Mouse (Mus musculus) forelimb bud, embryonic 11.5 days (tissue): ENCODE data around the gene Mapk8ip2.
"Not testable (repeated sequence)": the region's sequence is repeated elsewhere in the genome, so short reads cannot be mapped to it uniquely, and the experiment has no call there.

Experiments
- DNase-seq: peaks from one replicate; pipeline ENCODE4 v3.0.0-alpha.2; 2012; ENCODE audit warnings: low read depth, low spot score

The Mapk8ip2 gene

DNA sequence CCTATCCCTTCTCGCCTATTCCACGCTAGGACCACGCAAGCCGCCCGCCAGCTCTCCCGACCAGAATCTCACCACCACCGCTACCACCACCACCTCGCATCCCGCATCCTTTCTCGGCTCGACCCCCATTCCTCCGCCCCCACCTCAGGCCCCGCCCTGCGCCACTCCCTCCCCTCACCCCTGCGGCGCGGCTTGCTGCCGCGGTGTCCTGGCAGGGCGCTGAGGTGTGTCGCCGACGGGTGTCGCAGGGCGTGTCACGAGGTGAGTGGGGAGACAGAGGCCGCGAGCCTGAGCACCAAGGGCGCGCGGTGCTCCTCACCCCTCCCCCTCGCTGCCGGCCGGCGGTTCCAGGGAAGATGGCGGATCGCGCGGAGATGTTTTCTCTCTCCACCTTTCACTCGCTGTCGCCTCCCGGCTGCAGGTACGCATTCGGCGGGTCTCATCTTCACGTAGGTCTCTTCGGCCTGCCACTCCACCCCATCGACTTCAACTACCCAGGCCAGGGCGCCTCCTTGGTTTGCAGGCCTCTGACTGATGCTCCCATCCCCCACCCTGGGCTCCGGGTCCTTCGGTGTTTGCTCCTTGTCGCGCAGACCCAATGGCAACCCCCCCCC, at the start of gene Mapk8ip2:
Mapk8ip2 (plus strand) TSS at position 49 of the 614 bp plus-strand sequence.
- no peak for DNase-seq

DNA sequence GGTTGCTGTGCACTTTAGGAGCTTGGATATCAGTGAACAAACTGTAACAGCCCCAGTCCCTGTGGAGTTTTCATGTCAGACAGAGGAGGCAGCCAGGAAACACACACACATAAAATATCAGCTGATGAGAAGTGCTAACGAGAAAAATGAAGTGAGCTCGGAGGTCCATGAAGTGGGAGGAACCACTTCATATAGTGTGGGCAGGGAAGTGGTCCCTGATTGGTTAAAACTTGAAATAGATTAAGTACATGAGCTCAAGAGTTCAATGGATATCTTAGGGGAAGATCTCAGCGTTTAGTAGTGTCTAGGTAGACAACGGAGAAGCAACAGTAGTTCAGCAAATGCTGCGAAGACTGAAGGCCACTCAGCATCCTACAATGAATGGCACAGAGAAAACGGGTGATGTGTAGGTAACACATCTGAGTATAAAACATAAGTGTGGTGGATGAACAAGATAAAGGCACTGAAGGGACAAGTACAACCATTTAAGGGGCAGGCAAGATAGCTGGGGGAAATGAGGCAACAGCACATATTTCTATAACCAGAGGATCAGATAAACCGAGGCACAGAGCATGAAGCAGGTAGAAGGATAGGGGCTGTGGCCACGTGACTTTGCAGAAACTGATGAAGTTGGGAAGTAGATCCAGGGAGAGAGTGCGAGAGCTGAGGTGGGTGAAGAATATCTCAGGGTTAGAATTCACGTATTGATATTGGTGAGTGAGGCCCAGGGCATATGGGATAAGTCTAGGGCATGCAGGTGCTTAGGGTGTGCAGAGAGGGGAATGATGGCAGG, 48.7 kb upstream of the Mapk8ip2 start:
- DNase-seq, result no peak

- no peak for DNase-seq
Observed at GRCm38 (mm10) chr15:89406691-89407090, 47.0 kb upstream of the Mapk8ip2 start.

- DNase-seq, result no peak
Observed at GRCm38 (mm10) chr15:89410118-89410517, 43.6 kb upstream of the Mapk8ip2 start, which contains the start of gene Syce3. Gene Syce3 (minus strand): TSS chr15:89410503.

GRCm38 (mm10) chr15:89415282-89415681, 38.4 kb upstream of the Mapk8ip2 start:
- DNase-seq, result no peak

- DNase-seq, result no peak
Observed at GRCm38 (mm10) chr15:89421938-89422337, 31.8 kb upstream of the Mapk8ip2 start.

- no peak for DNase-seq
Observed at GRCm38 (mm10) chr15:89424621-89425020, 29.1 kb upstream of the Mapk8ip2 start.

- DNase-seq, result no peak
Observed at GRCm38 (mm10) chr15:89425711-89426121, 28.0 kb upstream of the Mapk8ip2 start, which contains the start of gene Cpt1b. Gene Cpt1b (minus strand): TSS chr15:89425863.

DNA sequence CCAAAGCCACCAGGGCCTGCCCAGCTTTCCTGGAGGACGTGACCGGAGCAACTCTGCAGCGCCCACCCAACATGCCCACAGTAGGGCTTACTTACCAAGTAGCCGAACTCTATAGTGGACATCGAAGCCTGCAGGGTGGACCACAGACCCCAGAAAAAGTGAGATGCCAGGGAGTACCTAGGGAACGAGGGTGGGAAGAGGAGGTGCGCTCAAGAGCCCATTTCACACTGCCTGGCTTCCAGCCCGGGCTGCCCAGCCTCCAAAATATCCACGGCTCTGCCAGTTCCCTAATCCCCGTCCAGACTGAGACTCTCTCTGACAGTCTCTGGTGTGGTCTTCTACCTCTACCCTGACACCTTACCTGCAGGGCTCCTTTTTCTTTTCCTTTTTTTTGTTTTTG, 27.0 kb upstream of the Mapk8ip2 start:
- DNase-seq, result no peak

GRCm38 (mm10) chr15:89428136-89428790, 25.4 kb upstream of the Mapk8ip2 start:
- no peak for DNase-seq

DNA sequence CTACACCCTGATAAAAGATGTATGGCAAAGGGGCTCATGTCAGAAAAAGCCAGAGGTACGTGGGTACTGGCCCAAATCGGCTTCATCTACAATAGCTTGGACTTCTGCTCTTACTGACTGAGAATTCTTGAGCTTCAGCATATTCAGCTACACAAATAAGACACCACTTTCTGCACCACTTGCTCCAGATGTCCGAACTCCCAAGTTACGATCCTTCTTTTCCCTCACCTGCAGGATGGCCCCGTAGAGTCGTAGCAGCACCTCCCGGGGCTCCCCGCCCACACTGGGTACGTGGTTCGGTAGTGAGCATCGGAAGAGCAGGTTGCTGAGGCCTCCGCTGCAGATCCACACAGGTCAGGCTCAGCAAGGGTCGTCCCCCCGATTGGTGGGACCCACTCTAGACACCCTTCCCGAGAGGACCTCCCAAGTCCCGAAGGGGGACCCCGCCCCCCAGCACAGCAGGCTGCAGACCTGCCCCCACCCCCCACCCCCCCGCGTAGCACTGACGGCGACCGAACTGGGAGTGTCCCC, 24.8 kb upstream of the Mapk8ip2 start:
- DNase-seq, result no peak

GRCm38 (mm10) chr15:89429352-89430221, 24.1 kb upstream of the Mapk8ip2 start, which contains the start of the genes C730034F03Rik, Gm44502 and Chkb:
Gene C730034F03Rik (plus strand): TSS chr15:89429589.
Gene Gm44502 (minus strand): TSS chr15:89429696.
Gene Chkb (minus strand): TSS chr15:89429908.
- peak; percentile 87 for DNase-seq

- no peak for DNase-seq
Observed at GRCm38 (mm10) chr15:89430341-89430740, 23.4 kb upstream of the Mapk8ip2 start.

GRCm38 (mm10) chr15:89430771-89431170, 22.9 kb upstream of the Mapk8ip2 start:
- DNase-seq, result not testable (repeated sequence)

- no peak for DNase-seq
Observed at GRCm38 (mm10) chr15:89431271-89431670, 22.4 kb upstream of the Mapk8ip2 start.

DNA sequence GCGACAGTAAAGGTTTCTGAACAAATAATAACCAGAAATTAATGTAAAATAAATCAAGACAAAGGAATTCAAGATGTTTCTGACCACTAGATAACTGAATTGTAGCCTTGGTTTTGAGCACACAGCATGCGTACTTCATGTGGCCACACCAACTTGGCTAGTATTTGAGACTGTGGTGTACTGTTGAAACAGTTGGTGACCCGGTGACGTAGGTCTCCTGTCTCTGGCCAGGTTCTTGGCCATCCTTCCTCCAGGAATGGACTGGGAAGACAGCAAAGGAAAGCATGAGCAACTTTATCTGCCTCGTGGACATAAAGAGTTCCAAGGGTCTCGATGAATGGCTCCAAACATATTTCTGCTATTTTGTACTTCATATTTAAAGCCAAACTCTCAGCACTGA, 21.9 kb upstream of the Mapk8ip2 start:
- no peak for DNase-seq

GRCm38 (mm10) chr15:89432946-89433345, 20.8 kb upstream of the Mapk8ip2 start:
- no peak for DNase-seq

GRCm38 (mm10) chr15:89434136-89434535, 19.6 kb upstream of the Mapk8ip2 start:
- DNase-seq, result no peak

GRCm38 (mm10) chr15:89435878-89436277, 17.8 kb upstream of the Mapk8ip2 start:
- no peak for DNase-seq

DNA sequence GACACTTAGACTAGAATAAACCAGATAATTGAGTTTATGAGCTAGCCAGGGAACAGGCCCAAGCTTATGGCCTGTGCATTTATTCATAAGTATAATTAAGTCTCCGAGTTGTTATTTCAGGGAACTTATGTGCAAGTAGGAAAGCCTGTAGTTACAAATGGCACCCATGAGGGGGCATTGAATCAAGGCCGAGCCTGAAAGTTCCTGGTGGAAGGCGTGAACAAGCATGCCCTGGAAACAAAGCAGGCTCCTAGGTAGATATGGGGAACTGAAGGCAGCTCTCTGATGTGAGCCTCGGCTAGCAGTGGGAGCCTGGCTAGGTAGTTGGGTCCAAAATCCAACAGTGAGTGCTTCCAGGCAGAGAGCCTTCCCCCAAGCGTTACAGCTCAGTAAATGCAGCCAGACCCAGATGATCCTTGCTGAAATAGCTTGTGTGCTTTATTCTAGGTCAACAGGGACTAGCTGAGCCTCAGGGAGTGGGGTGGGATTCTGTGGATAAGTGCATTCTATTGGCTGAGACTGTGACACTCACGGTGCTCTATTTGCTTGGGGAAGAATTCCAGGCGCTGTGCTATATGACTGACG, 11.1 kb upstream of the Mapk8ip2 start:
- DNase-seq, result no peak
